Mouse (Mus musculus): ENCODE results near the gene Snx9.
A peak's percentile ranks its signal among the peaks of the same experiment; 100 is the strongest.

The Snx9 gene

GRCm38 (mm10) chr17:5841128-5841942 is at the start of gene Snx9:
Gene Snx9 (plus strand): TSS chr17:5841329.
- DNase-seq (ENCODE audit: low spot score), result peak; percentile 79

- DNase-seq (ENCODE audit: low spot score), result no peak
These were observed 48.9 kb upstream of the Snx9 start for GRCm38 (mm10) chr17:5792164-5792791.

GRCm38 (mm10) chr17:5793593-5793992 is 47.5 kb upstream of the Snx9 start:
- DNase-seq (ENCODE audit: low spot score), result no peak

GRCm38 (mm10) chr17:5794276-5794675 is 46.9 kb upstream of the Snx9 start:
- DNase-seq (ENCODE audit: low spot score), result peak; percentile 18

- no peak for DNase-seq (ENCODE audit: low spot score)
These were observed 45.8 kb upstream of the Snx9 start for GRCm38 (mm10) chr17:5795369-5795768.

- DNase-seq (ENCODE audit: low spot score), result peak; percentile 90
These were observed 45.3 kb upstream of the Snx9 start for GRCm38 (mm10) chr17:5795878-5796277.

GRCm38 (mm10) chr17:5797124-5797760 is 43.9 kb upstream of the Snx9 start:
- DNase-seq (ENCODE audit: low spot score), result no peak

GRCm38 (mm10) chr17:5798221-5798801 is 42.8 kb upstream of the Snx9 start:
- DNase-seq (ENCODE audit: low spot score), result no peak

- no peak for DNase-seq (ENCODE audit: low spot score)
These were observed 42.2 kb upstream of the Snx9 start for GRCm38 (mm10) chr17:5798900-5799299.

- DNase-seq (ENCODE audit: low spot score), result no peak
These were observed 41.6 kb upstream of the Snx9 start for GRCm38 (mm10) chr17:5799396-5800021.

- DNase-seq (ENCODE audit: low spot score), result no peak
These were observed 40.9 kb upstream of the Snx9 start for GRCm38 (mm10) chr17:5800254-5800653.

- DNase-seq (ENCODE audit: low spot score), result no peak
These were observed 40.1 kb upstream of the Snx9 start for GRCm38 (mm10) chr17:5800824-5801560.

GRCm38 (mm10) chr17:5801761-5802655 is 39.1 kb upstream of the Snx9 start:
- DNase-seq (ENCODE audit: low spot score), result no peak

GRCm38 (mm10) chr17:5802656-5802955 is 38.5 kb upstream of the Snx9 start:
- DNase-seq (ENCODE audit: low spot score), result no peak

GRCm38 (mm10) chr17:5803229-5804012 is 37.7 kb upstream of the Snx9 start:
- DNase-seq (ENCODE audit: low spot score), result no peak

GRCm38 (mm10) chr17:5804370-5805150 is 36.6 kb upstream of the Snx9 start:
- DNase-seq (ENCODE audit: low spot score), result no peak

- no peak for DNase-seq (ENCODE audit: low spot score)
These were observed 35.8 kb upstream of the Snx9 start for GRCm38 (mm10) chr17:5805151-5805834.

- peak; percentile 33 for DNase-seq (ENCODE audit: low spot score)
These were observed 35.2 kb upstream of the Snx9 start for GRCm38 (mm10) chr17:5805935-5806334.
